Mouse (Mus musculus): ENCODE results near the gene Rin3.

Gene Rin3

DNA sequence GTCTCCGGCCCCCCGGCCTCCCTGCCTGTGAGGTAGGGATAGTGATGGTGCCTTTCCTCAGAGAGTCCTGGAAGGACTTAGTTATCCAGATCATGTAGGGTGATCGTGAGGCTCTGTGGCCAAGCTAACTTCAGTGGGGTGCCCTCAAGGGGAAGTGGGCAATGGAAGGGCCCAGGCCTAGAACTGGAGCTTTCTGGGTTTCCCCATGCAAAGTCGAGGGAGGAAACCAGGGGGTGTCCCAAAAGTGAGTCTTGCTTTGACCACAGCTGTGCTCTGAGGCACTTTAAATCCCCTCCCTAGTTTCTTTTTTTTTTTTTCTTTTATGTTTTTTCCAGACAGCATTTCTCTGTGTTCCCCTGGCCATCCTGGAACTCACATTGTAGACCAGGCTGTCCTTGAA lies 47.3 kb downstream of the Rin3 start:
- DNase-seq (ENCODE audit: extremely low read depth, low read depth) = no peak

DNA sequence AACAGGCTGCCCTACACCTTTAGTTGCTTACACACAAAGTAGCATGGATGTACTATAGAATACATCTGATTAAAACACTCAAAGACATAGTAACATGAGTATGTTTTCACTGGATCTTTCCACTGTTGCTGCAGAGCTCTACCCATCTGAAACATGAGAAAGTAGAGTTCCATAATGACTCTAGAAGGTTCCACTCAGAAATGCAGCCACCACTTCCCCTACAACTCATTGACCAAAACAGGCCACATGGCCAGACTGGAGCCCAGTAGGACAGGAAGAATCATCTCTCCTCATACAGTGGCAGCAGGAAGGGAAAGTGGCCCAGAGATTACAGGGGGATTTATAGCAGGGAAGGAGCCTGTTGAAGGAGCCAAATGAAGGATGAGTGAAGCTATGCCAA lies 47.9 kb downstream of the Rin3 start:
- no peak for DNase-seq (ENCODE audit: extremely low read depth, low read depth)

DNA sequence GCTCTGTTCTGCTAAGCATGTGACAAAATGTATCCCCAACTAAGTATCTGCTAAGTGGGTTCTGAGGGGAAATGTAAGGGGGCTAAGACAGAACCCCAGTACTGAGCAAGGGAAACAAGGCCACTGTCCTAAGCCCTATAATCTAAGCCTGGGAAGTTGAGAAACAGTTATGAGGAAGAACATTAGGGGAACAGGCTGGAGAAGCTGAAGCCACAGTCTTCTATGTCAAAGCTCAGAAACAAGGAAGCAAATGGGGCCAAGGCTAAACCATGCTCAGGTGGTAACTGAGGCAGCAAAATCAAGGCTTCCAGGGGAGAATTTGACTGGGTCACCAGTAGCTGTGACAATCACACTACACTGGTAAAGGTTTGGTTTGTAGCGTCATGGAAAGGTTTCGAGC lies 50.3 kb downstream of the Rin3 start:
- DNase-seq (ENCODE audit: extremely low read depth, low read depth) = no peak

DNA sequence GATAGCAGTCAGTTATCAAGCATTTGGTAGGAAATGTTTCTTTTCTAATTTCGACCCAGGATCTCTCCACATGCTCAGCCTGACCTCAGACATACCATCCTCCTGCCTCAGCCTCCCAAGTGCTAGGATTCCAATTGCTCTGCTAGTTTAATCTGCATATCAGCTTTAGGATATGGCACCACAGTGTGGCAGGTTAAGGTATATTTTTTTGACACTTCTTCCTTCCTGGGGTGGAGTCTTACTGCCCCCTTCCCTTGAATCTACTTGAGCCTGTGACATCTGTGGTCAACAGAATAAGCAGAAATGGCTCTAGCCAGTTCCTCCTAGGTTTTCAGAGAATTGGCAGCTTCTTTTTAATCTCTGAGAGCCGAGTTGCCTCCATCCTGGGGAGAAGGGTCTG lies 56.2 kb downstream of the Rin3 start:
- no peak for DNase-seq (ENCODE audit: extremely low read depth, low read depth)

DNA sequence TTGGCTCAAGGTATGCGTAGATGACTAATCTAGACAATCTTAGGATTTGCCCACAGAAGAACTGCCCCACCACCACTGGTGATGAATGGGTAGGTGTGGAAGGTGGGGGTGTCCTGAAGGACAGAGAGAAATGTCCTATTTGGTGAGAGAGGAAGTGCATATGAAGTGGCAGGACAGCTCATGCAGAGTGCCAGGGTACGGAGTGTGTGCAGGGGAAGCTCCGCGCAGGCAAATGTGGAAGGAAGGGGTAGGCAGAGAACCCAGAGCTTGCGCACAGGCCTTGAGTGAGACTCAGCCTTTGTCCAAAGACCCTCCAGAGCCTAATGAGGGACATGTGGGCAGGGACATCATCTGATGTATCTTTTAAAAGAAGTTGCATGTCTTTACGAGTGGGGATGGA lies 57.6 kb downstream of the Rin3 start:
- DNase-seq (ENCODE audit: extremely low read depth, low read depth) = no peak

DNA sequence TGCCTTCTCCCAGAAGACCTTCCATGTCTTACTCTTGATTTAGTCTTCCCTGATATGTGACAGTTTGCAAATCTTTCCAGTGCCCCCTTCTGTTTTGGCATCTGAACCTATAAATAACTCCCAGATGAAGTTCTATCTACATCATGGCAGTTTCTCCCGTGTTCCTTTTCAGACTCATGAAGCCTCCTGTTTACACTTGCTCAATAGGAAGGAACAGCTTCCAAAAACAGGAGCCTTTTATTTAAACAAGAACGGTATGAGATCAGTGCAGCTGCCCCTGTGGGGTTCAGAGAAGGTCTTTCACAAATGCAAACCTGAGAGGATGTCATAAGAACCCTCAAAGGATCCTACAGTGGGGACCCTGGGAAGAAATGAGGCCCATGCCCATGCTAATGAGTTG lies 59.3 kb downstream of the Rin3 start:
- no peak for DNase-seq (ENCODE audit: extremely low read depth, low read depth)

DNA sequence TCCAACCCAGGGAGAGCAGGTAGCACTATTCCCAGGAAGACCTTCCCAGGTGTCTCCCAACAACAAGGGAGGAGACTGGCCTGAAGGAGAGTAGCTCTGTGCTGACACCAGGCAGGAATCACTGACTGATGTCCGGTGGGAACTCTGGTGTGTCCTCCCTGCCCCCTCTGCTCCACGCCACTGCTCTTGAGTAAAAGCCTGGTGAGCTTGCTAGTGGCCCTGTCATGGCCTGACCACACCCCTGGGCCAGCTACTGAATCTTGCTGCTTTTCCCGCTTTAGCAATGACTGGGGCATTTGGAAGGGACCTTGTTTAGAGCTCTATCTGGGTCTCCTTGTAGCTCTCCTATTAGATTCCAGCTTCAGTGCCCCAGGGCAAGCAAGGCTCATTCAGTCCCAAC lies 59.8 kb downstream of the Rin3 start:
- no peak for DNase-seq (ENCODE audit: extremely low read depth, low read depth)

DNA sequence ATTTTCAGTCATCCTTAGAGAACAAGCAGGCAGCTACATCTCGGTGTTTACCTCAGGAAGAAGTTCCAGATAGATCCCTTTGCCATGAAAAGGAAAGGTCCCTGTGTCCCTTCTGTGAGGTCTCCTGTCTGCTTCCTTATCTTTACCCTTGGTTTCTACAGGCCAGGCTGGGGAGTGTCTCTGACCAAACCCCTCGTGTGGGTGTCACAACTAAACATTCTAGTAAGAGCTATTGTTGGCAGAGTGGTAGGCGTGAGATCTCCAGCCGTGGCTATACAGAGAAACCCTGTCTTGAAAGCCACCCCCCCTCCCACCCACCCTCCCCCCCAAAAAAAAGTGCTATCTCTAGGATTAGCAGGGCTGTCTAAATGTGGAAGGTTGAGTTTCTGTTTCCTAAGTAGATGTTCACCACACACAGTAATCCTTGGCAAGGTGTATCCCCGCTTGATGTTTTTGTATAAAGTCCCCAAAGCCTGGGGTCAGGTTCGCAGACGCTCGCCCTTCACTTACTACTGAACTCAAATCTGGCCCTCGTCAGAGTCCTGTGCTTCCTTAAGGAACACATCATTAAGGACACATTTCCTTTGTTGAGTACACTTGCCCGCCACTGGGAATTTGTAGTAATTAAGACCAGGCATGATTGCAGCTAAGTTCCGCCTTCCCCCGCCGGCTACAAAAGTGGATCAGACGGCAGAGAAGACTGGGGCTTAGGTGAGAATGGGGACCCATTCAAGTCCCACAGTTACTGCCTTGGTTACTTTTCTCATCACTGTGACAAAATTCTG lies 62.4 kb downstream of the Rin3 start:
- DNase-seq (ENCODE audit: extremely low read depth, low read depth) = no peak

DNA sequence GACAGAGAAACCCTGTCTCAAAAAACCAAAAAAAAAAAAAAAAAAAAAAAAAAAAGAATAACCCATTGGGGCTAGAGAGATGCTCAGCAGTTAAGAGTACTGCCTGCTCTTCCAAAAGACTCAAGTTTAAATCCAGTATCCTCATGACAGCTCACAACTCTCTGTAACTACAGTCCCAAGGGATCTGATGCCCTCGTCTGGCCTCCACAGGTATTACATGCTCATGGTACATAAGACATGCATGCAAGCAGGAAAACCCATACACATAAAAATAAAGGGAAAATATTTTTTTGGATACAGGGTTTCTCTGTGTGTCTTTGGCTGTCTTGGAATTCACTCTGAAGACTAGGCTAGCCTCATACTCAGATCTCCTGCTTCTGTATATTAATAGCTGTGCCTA lies 63.7 kb downstream of the Rin3 start:
- DNase-seq (ENCODE audit: extremely low read depth, low read depth) = peak; percentile 57

DNA sequence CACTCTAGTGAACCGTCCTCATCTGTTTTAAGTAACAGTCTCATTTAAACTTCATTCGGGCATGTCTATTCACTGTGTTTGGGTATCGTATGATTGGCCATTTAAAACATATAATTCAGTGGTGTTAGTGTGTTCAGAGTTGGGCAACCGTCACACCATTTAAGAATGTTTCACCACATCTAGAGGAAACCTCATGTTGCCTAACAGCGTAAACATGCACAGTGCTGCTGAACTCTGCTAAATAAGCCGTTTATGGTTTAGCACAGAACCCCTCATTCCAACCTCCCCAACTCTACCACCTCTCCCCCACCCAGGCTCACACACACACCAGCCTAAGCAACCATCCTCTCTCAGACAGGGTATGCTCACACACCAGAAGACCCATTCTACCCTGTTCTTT lies 65.6 kb downstream of the Rin3 start:
- DNase-seq (ENCODE audit: extremely low read depth, low read depth) = no peak

DNA sequence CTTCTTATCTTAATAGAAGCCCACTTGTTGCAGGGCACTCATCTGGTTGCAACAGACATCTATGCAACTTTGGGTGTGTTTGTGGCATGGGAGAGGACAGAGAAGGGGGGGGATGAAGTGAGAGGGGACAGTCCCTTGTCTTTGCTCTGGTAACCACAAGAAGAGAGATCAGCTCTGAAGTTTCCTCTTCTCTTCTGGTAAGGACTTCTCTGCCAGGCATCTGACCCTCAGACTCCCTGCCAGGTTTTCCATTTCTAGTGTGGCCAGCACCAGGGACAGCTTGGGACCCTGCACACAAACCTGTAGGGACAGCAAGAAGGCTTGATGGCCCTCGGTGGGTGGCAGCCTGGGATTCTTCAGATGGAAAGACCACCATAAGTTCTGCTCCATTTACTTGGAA lies 68.1 kb downstream of the Rin3 start:
- DNase-seq (ENCODE audit: extremely low read depth, low read depth) = no peak

DNA sequence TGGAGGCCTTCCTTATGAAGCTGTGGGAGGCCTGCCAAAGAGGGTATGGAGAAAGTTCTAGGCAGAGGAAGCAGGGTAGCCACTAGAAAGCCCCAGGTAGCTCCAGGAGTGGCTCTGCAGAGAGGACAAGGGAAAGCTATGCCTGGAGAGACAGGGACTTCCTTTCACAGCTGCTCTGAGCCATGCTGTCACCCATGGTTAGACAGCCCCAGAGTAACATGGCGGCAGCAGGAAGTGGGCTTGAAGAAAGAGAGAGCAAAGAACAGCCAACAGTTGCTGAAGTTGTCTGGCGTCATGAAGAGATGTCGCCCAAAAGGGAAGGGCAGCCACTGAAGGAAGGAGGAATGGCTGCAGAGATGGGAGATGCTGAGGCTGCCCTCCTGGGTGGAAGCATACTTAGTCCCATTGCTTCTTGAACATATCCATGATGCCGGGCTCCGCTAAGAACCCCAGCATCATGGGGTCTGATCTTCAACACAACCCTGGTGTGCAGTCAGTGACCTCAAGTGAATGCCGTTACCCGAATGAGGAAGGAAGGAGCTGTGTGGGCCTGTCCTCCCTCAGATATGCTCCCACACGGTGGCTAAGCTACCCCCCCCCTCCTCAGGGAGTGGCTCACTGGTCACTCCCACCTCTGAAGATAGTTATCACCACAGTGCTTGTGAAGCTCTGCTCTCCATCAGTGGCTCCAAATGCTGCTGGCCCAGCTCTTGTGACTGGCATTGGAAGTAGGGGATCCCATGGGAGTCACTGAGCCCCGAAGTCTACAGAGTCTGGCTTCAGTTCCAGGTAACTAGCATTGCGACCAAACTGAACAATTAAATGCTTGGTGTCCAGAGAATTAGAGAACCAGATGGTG lies 71.5 kb downstream of the Rin3 start:
- DNase-seq (ENCODE audit: extremely low read depth, low read depth) = peak; percentile 97

DNA sequence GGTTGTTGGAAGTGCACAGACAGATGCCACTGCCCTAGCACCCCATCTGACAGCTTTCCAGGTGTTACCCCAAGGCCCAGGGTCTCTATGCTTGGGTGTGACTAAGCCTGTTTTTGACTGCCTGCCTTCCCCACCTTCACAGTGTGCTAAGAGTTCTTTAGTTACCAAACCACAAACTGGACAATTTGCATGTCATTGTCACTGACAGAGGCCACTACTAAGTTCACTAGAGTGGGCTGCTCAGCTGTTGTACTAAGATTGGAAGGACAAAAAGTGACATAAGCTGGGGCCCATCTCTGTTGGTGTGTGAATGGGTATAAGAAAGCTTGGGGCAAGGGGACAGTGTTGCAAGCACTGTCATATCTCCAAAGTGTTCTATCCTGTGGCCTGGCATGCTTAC lies 72.9 kb downstream of the Rin3 start:
- no peak for DNase-seq (ENCODE audit: extremely low read depth, low read depth)

DNA sequence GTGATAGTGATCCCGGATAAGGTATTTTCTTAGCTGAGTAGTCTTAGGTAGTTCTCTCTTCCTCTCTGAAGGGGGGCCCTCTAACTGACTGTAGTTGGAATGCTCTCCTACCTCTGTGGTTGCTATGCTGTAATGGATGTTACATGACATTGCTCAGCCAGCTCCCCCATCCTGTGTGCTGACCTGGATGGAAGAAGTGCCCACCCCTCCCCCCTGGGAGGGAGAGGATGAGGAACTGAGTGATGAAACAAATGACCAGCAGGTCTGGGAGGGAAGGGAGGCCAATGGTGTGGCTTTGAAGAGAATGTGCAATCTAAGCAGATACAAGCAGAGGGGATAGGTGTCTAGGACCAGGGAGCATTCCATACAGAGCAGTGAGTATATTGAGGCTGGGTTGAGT lies 73.9 kb downstream of the Rin3 start:
- DNase-seq (ENCODE audit: extremely low read depth, low read depth) = no peak

DNA sequence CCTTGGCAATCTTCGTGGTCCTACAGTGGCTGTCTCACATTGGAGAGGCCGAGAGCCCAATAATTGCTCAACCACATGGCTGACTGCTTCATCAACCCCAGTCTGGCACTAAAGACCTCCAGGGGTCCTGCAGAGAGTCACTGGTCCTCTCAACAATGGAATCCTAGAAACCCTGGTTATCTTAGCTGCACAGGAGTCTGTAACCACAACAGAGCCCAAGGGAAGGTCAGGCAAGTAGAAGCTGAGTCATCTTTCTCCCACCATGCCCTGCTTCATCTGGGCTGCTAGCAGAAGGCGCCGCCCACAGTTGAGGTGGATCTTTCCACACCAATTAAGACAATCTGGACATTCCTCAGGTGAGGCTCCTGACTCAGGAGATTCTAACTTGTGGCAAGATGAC lies 76.5 kb downstream of the Rin3 start:
- no peak for DNase-seq (ENCODE audit: extremely low read depth, low read depth)

DNA sequence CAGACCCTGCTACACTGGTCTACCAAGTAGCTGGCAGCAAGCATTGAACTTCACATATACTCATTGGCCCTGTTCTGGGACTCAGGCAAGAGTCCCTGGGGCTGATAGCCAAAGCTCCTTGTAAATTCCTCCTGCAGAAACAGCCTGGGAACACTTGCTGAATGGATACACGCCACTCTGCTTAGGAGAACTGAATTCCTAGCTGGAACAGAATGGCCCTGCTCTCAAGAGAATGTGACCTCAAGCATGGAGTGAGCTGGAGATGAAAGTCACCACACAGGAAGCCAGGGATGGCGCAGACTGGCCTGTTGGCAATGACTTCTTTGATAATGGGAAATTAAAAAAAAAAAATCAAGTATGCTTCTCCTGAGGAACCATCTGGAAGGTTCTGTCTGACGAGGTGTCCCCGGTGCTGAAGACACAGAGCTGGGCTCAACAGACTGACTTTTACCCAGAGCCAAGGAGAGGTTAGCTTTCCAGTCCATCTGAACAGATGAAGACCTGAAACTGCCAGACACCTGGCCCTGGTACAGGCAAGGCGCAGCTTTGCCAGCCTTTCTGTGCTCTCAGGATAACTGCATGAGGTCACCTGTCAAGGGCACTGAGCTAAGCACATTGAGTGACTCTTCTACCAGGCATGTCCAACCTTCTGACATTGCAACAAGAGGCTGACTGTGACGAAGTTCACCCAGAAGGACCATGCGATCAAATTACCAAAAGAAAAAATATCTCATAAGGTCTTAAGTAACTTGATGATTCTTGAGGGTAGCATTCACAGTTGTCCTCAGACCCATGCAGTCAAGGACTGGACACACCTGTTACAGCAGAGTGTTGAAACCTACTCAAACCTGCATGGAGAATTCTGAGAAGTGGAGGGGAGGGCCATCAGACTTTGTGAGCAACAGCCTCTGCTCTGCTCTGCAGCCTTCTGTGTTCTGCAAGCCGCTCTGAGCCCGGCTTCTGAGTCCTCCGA lies 78.6 kb downstream of the Rin3 start:
- no peak for DNase-seq (ENCODE audit: extremely low read depth, low read depth)

DNA sequence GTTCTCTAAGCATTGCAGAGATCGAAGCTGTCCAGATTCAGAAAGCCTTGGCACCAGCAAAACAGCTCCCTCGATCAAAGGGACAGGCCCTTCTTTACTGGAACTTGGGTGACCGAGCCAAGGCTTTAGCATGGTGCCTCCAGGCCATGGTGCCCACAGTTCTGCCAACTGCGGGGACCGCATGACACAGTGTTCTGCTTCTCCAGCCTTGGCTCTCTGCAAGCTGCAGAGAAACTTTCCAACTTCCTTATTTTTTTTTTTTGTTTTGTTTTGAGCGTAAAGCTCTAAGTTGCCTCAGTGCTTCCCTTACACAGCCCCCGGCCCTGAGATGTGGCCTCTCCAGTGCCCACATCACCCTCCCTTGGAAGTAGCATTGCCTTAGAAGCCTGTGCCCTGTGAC lies 82.2 kb downstream of the Rin3 start:
- DNase-seq (ENCODE audit: extremely low read depth, low read depth) = no peak

DNA sequence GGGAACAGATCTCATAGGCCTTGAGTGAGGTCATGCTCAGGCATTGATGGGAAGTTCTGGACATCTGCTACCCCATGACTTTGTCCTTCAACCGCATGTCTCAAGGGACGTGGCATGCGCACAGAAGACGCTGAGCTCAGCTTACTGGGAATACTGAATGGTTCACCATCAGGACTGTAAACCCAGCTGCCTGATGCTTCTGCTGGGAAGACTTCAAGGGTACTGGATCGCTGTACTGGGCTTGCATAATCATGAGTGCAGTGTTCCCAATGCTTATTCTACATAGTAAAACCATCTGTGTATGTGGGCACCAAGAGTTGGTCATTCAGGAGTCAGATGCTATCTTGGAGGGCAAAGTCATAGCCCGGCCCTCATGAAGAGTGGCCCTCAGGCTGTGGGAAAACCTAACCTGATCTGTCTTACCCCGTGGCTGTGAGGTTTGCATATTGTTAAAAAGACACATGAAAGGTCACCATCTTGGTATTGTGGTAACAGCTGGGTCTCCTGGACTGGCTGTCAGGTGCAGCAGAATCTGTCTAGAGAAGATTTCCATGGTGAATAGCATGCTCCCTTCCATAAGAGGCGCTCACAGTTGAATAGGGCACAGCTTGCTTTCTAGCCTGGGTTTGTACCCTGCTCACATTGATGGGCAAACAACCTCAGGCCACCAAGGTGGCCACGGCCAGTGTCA lies 83.4 kb downstream of the Rin3 start:
- no peak for DNase-seq (ENCODE audit: extremely low read depth, low read depth)

DNA sequence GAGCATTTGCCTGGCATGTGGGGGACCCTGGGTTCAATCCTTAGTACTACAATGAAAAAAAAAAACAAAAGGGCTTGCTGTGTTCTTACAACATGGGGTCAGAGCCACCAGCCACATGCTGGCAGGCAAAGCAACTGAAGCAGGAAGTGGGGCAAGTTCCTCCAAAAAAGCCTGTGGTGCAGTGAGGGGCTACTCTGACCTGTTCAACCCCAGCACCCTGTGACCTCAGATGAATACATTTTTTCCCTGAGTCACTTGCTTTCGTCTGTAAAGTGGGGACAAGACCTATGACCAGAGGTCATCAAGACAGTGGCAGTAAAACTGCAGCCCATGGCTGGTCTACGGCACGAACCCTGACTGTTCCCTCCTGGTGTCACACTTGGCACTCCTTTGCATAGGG lies 84.2 kb downstream of the Rin3 start:
- DNase-seq (ENCODE audit: extremely low read depth, low read depth) = no peak

DNA sequence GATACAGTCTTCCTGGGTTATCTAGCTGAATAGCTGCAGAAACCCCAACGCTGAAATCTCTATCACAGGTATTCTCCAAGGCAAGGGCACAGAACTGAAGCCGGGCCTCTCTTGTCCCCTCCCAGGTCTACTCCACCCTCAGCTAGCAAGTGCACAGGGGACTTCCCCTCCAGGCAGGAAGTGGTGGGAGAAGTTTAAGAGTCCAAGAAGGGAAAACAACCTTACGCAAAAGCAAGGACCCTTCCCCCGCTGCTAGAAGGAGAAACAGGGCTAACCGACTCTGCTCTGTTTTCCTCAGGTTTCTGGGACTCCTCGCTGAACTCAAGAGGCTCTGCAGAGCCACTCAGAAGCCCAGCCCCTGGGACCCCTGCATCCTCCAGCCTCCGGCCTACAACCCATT lies 85.2 kb downstream of the Rin3 start:
- DNase-seq (ENCODE audit: extremely low read depth, low read depth) = no peak

DNA sequence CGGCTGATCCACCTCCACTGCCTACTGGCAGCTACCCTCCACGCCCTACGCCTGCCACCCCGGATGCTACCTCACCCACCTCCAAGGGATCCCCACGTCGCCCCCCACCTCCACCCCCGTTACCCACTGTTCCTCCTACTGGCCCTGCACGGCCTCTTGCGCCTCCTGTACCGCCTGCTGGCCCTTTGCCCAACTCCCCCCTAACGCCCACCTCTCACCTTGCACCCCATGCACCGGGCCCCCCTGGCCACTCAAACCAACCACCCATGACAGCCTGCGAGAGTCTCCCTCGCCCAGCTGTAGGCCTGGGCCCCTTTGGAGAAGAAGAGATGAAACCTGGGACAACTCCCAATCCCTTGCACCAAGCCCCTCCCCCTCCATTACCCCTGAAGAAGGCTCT lies 85.7 kb downstream of the Rin3 start:
- DNase-seq (ENCODE audit: extremely low read depth, low read depth) = no peak
